Mouse (Mus musculus): ENCODE data around the gene Ccdc148.

GRCm38 (mm10) chr2:59054339-59054738 lies 106.1 kb downstream of the Ccdc148 start:
- TF ChIP-seq EP300 (IDR thresholded peaks at IDR 0.05; ENCODE audit: low read depth) (no peak), CTCF (IDR thresholded peaks at IDR 0.05; ENCODE audit: low read depth) (no peak)
